Mouse (Mus musculus) left cerebral cortex, adult 11 months (tissue): ENCODE measurements at regions not wholly inside any gene's neighbourhood (a gene's known extent, or its start where the extent isn't known, plus 50 kb on each side); places are given as distances from the start of the nearest gene placed in this dataset.

Experiments
- DNase-seq: peaks from one replicate; pipeline ENCODE4 v3.0.0; 2022; ENCODE audit warnings: low spot score

- peak; percentile 19 for DNase-seq
Measured at GRCm38 (mm10) chr7:59080109-59080508, 148.4 kb upstream of the Ube3a start.
